Mouse (Mus musculus) heart, embryonic 11.5 days (tissue): ENCODE measurements around the gene Sntb2. TPM values are rescaled to one million over a fixed set of nuclear protein-coding genes. Genes with fewer than 3 reads are reported as not detected.

ENCODE experiments used
- ATAC-seq: fragments of 200-750 bp; cut with Nextera tagmentation; replicated peaks from 2 replicates; pipeline ENCODE4 v1.8.0; 2017; ENCODE audit warnings: moderate library complexity; ENCODE audit not compliant: insufficient number of reproducible peaks, low FRiP score, low TSS enrichment
- H3K27ac ChIP-seq: fragments of 300-500 bp; sonication (generic); 2 replicates; pipeline ENCODE4 v1.5.1; 2014; ENCODE audit warnings: mild to moderate bottlenecking, low read depth, low read length
- H3K27me3 ChIP-seq: fragments of 300-500 bp; sonication (generic); 2 replicates; pipeline ENCODE4 v1.6.1; 2014; ENCODE audit warnings: mild to moderate bottlenecking, low read length, mixed read lengths; ENCODE audit not compliant: control insufficient read depth, insufficient read depth
- H3K36me3 ChIP-seq: fragments of 300-500 bp; sonication (generic); 2 replicates; pipeline ENCODE4 v1.6.1; 2014; ENCODE audit warnings: mild to moderate bottlenecking, low read length, moderate library complexity, mixed read lengths; ENCODE audit not compliant: control insufficient read depth, insufficient read depth
- H3K4me1 ChIP-seq: fragments of 300-500 bp; sonication (generic); 2 replicates; pipeline ENCODE4 v1.6.1; 2014; ENCODE audit warnings: low read length; ENCODE audit not compliant: control insufficient read depth, insufficient read depth
- H3K4me2 ChIP-seq: fragments of 300-500 bp; sonication (generic); 2 replicates; pipeline ENCODE4 v1.6.1; 2014; ENCODE audit warnings: mild to moderate bottlenecking, moderate library complexity
- H3K4me3 ChIP-seq: fragments of 300-500 bp; sonication (generic); 2 replicates; pipeline ENCODE4 v1.5.1; 2014; ENCODE audit warnings: low read depth, low read length
- H3K9ac ChIP-seq: fragments of 300-500 bp; sonication (generic); 2 replicates; pipeline ENCODE4 v1.6.1; 2014; ENCODE audit warnings: mild to moderate bottlenecking, low read depth, low read length, moderate library complexity
- H3K9me3 ChIP-seq: fragments of 300-500 bp; sonication (generic); replicated peaks from 2 replicates; pipeline ENCODE4 v1.6.1; 2016; ENCODE audit warnings: low read length; ENCODE audit not compliant: control insufficient read depth
- WGBS: fragments of 180-500 bp; shearing (Covaris S2); extraction: QIAGEN DNeasy Blood & Tissue Kit; methylation state at CpG from one replicate; pipeline ENCODE4 v1.1.7; 2014; ENCODE audit not compliant: insufficient replicate concordance; 5-methylcytosine and 5-hydroxymethylcytosine counted together
- polyA plus RNA-seq: library from polyadenylated mRNA; unstranded; fragments of >200 nt; fragmentation: Nextera tagmentation; extraction: Ambion mirVana; gene quantifications from 2 replicates; pipeline ENCODE4 v1.2.1, GENCODE M21; 2014

Sntb2 gene
- polyA plus RNA-seq, 1 experiment from 2014 or later = 8.0 TPM

GRCm38 (mm10) chr8:107065511-107066496 is 130.3 kb downstream of the Sntb2 start, which contains the start of gene Tmed6:
Tmed6 (minus strand) TSS chr8:107065644.
- no peak within 1 kb of the TSS for H3K9ac ChIP-seq
- 0 out of 2 replicates have a peak, but pooled peaks have one; percentile 22 for ATAC-seq
- no peak within 1 kb of the TSS for H3K4me2 ChIP-seq
- no peaks in the 10 kb centered on the region for H3K27me3 ChIP-seq
- no peaks in the 10 kb centered on the region for H3K9me3 ChIP-seq
- H3K27ac ChIP-seq = no peak within 1 kb of the TSS
- no peaks in the 10 kb centered on the region for H3K4me1 ChIP-seq
- no peaks in the 10 kb centered on the region for H3K36me3 ChIP-seq
- WGBS = 54% methylated on average over 17 of the region's 17 CpGs
- no peak within 1 kb of the TSS for H3K4me3 ChIP-seq

Other genes with a start within 250 kb of the Sntb2 start
- gene Has3, start 65.5 kb upstream of the Sntb2 start, polyA plus RNA-seq = 0.08 and 0.17 TPM in 2 replicates
- gene Utp4, start 42.1 kb upstream of the Sntb2 start, polyA plus RNA-seq = 53.9 and 56.9 TPM in 2 replicates
- gene Vps4a, start 95.5 kb downstream of the Sntb2 start, polyA plus RNA-seq = 48.5 and 59.8 TPM in 2 replicates
- 40.7 and 42.6 TPM in 2 replicates for gene Pdf, start 112.9 kb downstream of the Sntb2 start, polyA plus RNA-seq
- 31.5 and 31.9 TPM in 2 replicates for gene Cog8, start 120.9 kb downstream of the Sntb2 start, polyA plus RNA-seq
- gene Nip7, start 121.1 kb downstream of the Sntb2 start, polyA plus RNA-seq = 66.9 and 71.9 TPM in 2 replicates
- gene Tmed6, start 129.9 kb downstream of the Sntb2 start, polyA plus RNA-seq = not detected in 2 replicates
- gene Terf2, start 160.8 kb downstream of the Sntb2 start, polyA plus RNA-seq = 7.5 and 10.9 TPM in 2 replicates
- 87.0 and 93.6 TPM in 2 replicates for gene Cyb5b, start 214.9 kb downstream of the Sntb2 start, polyA plus RNA-seq